Comparison of ENCODE assay signal across 22 mouse cellular contexts in the genomic region with DNA sequence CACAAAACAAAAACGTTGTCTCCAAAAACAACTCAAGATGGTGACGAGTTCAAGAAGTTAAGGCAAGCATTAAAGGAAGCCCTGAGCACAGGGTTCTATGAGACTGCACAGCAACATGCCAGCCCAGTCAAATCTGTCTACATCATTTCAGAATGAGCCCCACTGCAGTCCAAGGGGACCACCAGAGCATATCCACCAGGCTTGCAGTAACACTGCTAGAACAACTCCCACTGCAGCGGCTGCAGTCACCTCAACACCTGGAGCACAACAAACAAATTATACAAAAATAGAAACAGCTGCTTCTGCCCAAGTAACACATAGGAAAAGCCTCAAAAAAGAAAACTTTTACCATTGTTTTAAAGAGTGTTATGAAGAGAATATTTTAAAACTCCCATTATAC. TPM values are rescaled to one million over a fixed set of nuclear protein-coding genes. Genes with fewer than 3 reads are reported as not detected.
DNase-seq lines count a peak whose midpoint lies in the region; TF ChIP-seq lines count a peak whose summit lies in the region.
"Had no signal": no experiment of that assay in that cellular context is flagged by ENCODE, and none has a peak within 500 bp of the region (broad histone marks: within the 10 kb centered on the region; RNA-seq: fewer than 3 reads in every experiment).

No protein-coding gene starts in this region.

- peak; percentile 59 for DNase-seq in heart, adult 11 months
- DNase-seq in heart, adult 2 months = no peak
- DNase-seq in thymus, postnatal 14 days = peak; percentile 23
- DNase-seq in thymus, postnatal 36 days = no peak
- DNase-seq in layer of hippocampus, postnatal 36 days = no peak
- DNase-seq: adrenal gland, postnatal 10 days; adrenal gland, postnatal 36 days; B cell, adult 2 months; cerebellum, adult 18-20 months; cerebellum, adult 9-10 months; cerebellum, postnatal 14 days; gastrocnemius, postnatal 10 days; gastrocnemius, postnatal 36 days; heart, postnatal 14 days had no signal

- H3K27me3 ChIP-seq in heart, adult 2 months (ENCODE audit: control insufficient read depth, insufficient read depth, low read length) = no peaks in the 10 kb centered on the region
- no peaks in the 10 kb centered on the region for H3K27me3 ChIP-seq in ES-Bruce4 (ENCODE audit: control insufficient read depth, insufficient read depth, low read length, poor library complexity, severe bottlenecking)
- H3K27me3 ChIP-seq: forebrain, embryonic 13.5 days; heart, embryonic 12.5 days; hindbrain, embryonic 12.5 days; hindbrain, embryonic 15.5 days; Patski had no signal

- no peak for TF ChIP-seq EP300 in heart, adult 2 months (IDR thresholded peaks at IDR 0.05; ENCODE audit: insufficient read depth, low read depth, low read length)
- no peak for TF ChIP-seq EP300 in ES-Bruce4 (IDR thresholded peaks at IDR 0.05; ENCODE audit: insufficient read depth, low read depth, low read length)

- TF ChIP-seq POLR2A in heart, adult 2 months (IDR thresholded peaks at IDR 0.05; ENCODE audit: insufficient read depth, low read depth, low read length) = no peak
- no peak for TF ChIP-seq POLR2A in ES-Bruce4 (IDR thresholded peaks at IDR 0.05; ENCODE audit: insufficient read depth, low read length)

- no peak overlapping the region for H3K9ac ChIP-seq in heart, adult 2 months (ENCODE audit: low read depth, low read length)
- H3K9ac ChIP-seq in ES-Bruce4 (ENCODE audit: low read depth, poor library complexity, severe bottlenecking) = peak overlapping the region; percentile 66; the same call in 1 of the 2 replicates
- H3K9ac ChIP-seq: forebrain, embryonic 13.5 days; heart, embryonic 12.5 days; hindbrain, embryonic 12.5 days; hindbrain, embryonic 15.5 days had no signal

- intact Hi-C loops in heart, adult 2 months (cut with DNase I) = loop anchor here (2.0 kb wide), 1 partner anchor 40 kb away; a partner anchor contains a TSS

- no peaks in the 10 kb centered on the region for H3K9me3 ChIP-seq in ES-Bruce4 (replicated peaks; ENCODE audit: control insufficient read depth, insufficient read depth, low read length, poor library complexity, severe bottlenecking)
- H3K9me3 ChIP-seq: forebrain, embryonic 13.5 days; G1E; heart, embryonic 12.5 days; hindbrain, embryonic 12.5 days; hindbrain, embryonic 15.5 days had no signal

- no peak overlapping the region for H3K4me3 ChIP-seq in heart, adult 2 months
- H3K4me3 ChIP-seq in ES-Bruce4 (ENCODE audit: low read depth, low read length) = no peak overlapping the region
- H3K4me3 ChIP-seq: forebrain, embryonic 10.5 days; forebrain, embryonic 13.5 days; heart, embryonic 12.5 days; hindbrain, embryonic 12.5 days; hindbrain, embryonic 15.5 days had no signal

- TF ChIP-seq CTCF in heart, adult 2 months (IDR thresholded peaks at IDR 0.05) = no peak
- no peak for TF ChIP-seq CTCF in ES-Bruce4 (IDR thresholded peaks at IDR 0.05; ENCODE audit: low read depth, low read length)

- H3K4me1 ChIP-seq in heart, adult 2 months (ENCODE audit: control insufficient read depth, insufficient read depth, low read length) = peaks cover 18% of the 10 kb centered on the region
- peaks cover 4% of the 10 kb centered on the region for H3K4me1 ChIP-seq in ES-Bruce4 (ENCODE audit: control insufficient read depth, insufficient read depth, low read length)
- H3K4me1 ChIP-seq: forebrain, embryonic 10.5 days; hindbrain, embryonic 12.5 days; hindbrain, embryonic 15.5 days had no signal

- WGBS in heart, adult 2 months = 38% methylated on average over 3 of the region's 3 CpGs

- H3K36me3 ChIP-seq in heart, adult 2 months (ENCODE audit: control insufficient read depth, insufficient read depth, low read length) = peaks cover 32% of the 10 kb centered on the region
- H3K36me3 ChIP-seq in ES-Bruce4 (ENCODE audit: control insufficient read depth, insufficient read depth, low read length, poor library complexity, severe bottlenecking) = 0 out of 2 replicates have a peak, but pooled peaks cover 4% of the 10 kb centered on the region
- H3K36me3 ChIP-seq: hindbrain, embryonic 15.5 days had no signal

- no peak overlapping the region for H3K27ac ChIP-seq in heart, adult 2 months
- H3K27ac ChIP-seq in ES-Bruce4 (ENCODE audit: insufficient read depth, low read length) = peak overlapping the region; percentile 91
- H3K27ac ChIP-seq: forebrain, embryonic 10.5 days; forebrain, embryonic 13.5 days; hindbrain, embryonic 12.5 days; hindbrain, embryonic 15.5 days had no signal

- peaks cover 20% of the 10 kb centered on the region for H3K79me2 ChIP-seq in heart, adult 2 months (replicated peaks; ENCODE audit: control insufficient read depth, insufficient read depth, low read length)

RNA-seq across cellular contexts. Expression of a gene that starts 40.6 kb away (rescaled TPM):
- 10 to 100 TPM; 72.9 to 79.3 TPM for total RNA-seq in heart, adult 2 months (2021)
- 45.8 and 63.4 TPM in 2 replicates for polyA plus RNA-seq in heart, adult 2 months (2012; rRNA removed)
- polyA plus RNA-seq in ES-Bruce4 (2011; ENCODE audit: insufficient read depth, insufficient read length, low read depth, missing spikeins) = 153 and 171 TPM in 2 replicates
- 10 to 100 TPM; 82.0 to 89.2 TPM for total RNA-seq in layer of hippocampus, postnatal 36 days (2021)

Comparison
In these comparisons a context has a peak if more than half of its experiments do, and no peak if none do; other contexts are left out.
1. DNase-seq: peak in heart, adult 11 months (single experiment) and thymus, postnatal 14 days (single experiment); none in heart, adult 2 months (0 of 2), thymus, postnatal 36 days (0 of 2) and layer of hippocampus, postnatal 36 days (0 of 2).